Mouse (Mus musculus): ENCODE measurements around the gene Ctnna3.

GRCm38 (mm10) chr10:63428243-63429022, 1.5 kb upstream of the Ctnna3 start:
- no peak for TF ChIP-seq CTCF (IDR thresholded peaks at IDR 0.05; ENCODE audit: control insufficient read depth, insufficient read depth, insufficient read length)
- no peak for TF ChIP-seq CEBPB (IDR thresholded peaks at IDR 0.05; ENCODE audit: low read depth)
